Mouse (Mus musculus) kidney, postnatal 25 days (tissue): Measurements from ENCODE around the gene Cracr2b.

Experiments
- DNase-seq, 2 experiments: peaks; one replicate each; pipeline ENCODE4 v3.0.0; 2021; ENCODE audit warnings: mixed read lengths in 2 of 2

Gene Cracr2b

GRCm38 (mm10) chr7:141469901-141470636 lies 9.2 kb downstream of the Cracr2b start:
- peak in 1 of 2 experiments; percentile 58 for DNase-seq

- peak in 1 of 2 experiments; percentile 41 for DNase-seq
Observed at GRCm38 (mm10) chr7:141470637-141470944, 9.7 kb downstream of the Cracr2b start.

GRCm38 (mm10) chr7:141471236-141471635 lies 10.3 kb downstream of the Cracr2b start:
- DNase-seq, result peak in 1 of 2 experiments; percentile 36

- DNase-seq, result no peak
Observed at GRCm38 (mm10) chr7:141472226-141472625, 11.3 kb downstream of the Cracr2b start.

- DNase-seq, result no peak
Observed at GRCm38 (mm10) chr7:141472763-141473162, 11.9 kb downstream of the Cracr2b start.

- DNase-seq, result no peak
Observed at GRCm38 (mm10) chr7:141474160-141474559, 13.3 kb downstream of the Cracr2b start.

GRCm38 (mm10) chr7:141475011-141475804 lies 14.3 kb downstream of the Cracr2b start, which contains the start of the genes Polr2l and Tspan4:
Polr2l (minus strand) TSS chr7:141475132.
Tspan4 (plus strand) TSS chr7:141475240.
- DNase-seq, result peak; percentile 85 to 93

GRCm38 (mm10) chr7:141475805-141476158 lies 14.9 kb downstream of the Cracr2b start:
- peak in 1 of 2 experiments; percentile 69 for DNase-seq

- DNase-seq, result peak; percentile 92 to 97
Observed at GRCm38 (mm10) chr7:141476226-141476980, 15.5 kb downstream of the Cracr2b start.

- peak in 1 of 2 experiments; percentile 50 for DNase-seq
Observed at GRCm38 (mm10) chr7:141476981-141477370, 16.1 kb downstream of the Cracr2b start.

GRCm38 (mm10) chr7:141477578-141478269 lies 16.8 kb downstream of the Cracr2b start:
- peak in 1 of 2 experiments; percentile 60 for DNase-seq

GRCm38 (mm10) chr7:141478270-141478748 lies 17.4 kb downstream of the Cracr2b start:
- no peak for DNase-seq

- DNase-seq, result peak; percentile 67 to 80
Observed at GRCm38 (mm10) chr7:141480842-141481497, 20.1 kb downstream of the Cracr2b start.

- peak; percentile 60 to 64 for DNase-seq
Observed at GRCm38 (mm10) chr7:141481498-141482401, 20.9 kb downstream of the Cracr2b start.

GRCm38 (mm10) chr7:141482531-141483024 lies 21.7 kb downstream of the Cracr2b start:
- no peak for DNase-seq

GRCm38 (mm10) chr7:141483114-141483653 lies 22.3 kb downstream of the Cracr2b start:
- no peak for DNase-seq

- DNase-seq, result no peak
Observed at GRCm38 (mm10) chr7:141484186-141485120, 23.6 kb downstream of the Cracr2b start.

- DNase-seq, result no peak
Observed at GRCm38 (mm10) chr7:141485186-141485585, 24.3 kb downstream of the Cracr2b start.

GRCm38 (mm10) chr7:141485606-141486005 lies 24.7 kb downstream of the Cracr2b start:
- DNase-seq, result no peak
